Comparison of ENCODE assay signal across 15 mouse cellular contexts in the genomic region with DNA sequence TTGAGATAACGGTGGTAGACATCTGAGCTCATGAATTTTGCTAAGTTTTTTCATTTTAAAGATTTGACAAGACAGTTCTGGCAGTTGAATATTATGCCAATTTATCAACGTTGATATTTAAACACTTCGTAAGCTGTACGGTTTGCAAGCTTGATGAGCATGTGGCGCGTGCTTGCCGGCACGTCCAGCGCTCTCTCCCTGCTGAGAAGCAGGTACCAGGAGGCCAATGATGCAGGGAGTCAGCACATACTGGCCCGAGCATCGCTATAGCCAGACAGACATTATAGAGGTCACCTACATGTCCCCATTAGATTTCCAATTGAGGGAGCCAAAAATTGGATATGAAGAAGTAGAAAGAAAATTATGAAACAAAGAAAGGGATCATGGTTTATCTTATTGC. TPM values are rescaled to one million over a fixed set of nuclear protein-coding genes. Genes with fewer than 3 reads are reported as not detected.
DNase-seq lines count a peak whose midpoint lies in the region; ATAC-seq and TF ChIP-seq lines count a peak whose summit lies in the region.
"Had no signal": no experiment of that assay in that cellular context is flagged by ENCODE, and none has a peak within 500 bp of the region (broad histone marks: within the 10 kb centered on the region; RNA-seq: fewer than 3 reads in every experiment).

No protein-coding gene starts in this region.

- H3K9me3 ChIP-seq in heart, embryonic 13.5 days: no peaks in the 10 kb centered on the region
- no peaks in the 10 kb centered on the region for H3K9me3 ChIP-seq in heart, postnatal 0 days (replicated peaks; ENCODE audit: control insufficient read depth, low read length)
- no peaks in the 10 kb centered on the region for H3K9me3 ChIP-seq in stomach, embryonic 14.5 days (ENCODE audit: control insufficient read depth, low read depth, low read length)
- no peaks in the 10 kb centered on the region for H3K9me3 ChIP-seq in midbrain, embryonic 13.5 days
- H3K9me3 ChIP-seq: hindbrain, embryonic 15.5 days; liver, embryonic 15.5 days; midbrain, embryonic 15.5 days had no signal

- peaks cover 14% of the 10 kb centered on the region; the same call in 1 of the 2 replicates for H3K79me2 ChIP-seq in liver, adult 2 months (ENCODE audit: control insufficient read depth, insufficient read depth, low read length)

- no peak for TF ChIP-seq POLR2A in liver, adult 2 months (IDR thresholded peaks at IDR 0.05; ENCODE audit: extremely low read depth, insufficient read depth, low read length)

- peaks cover 44% of the 10 kb centered on the region for H3K4me1 ChIP-seq in heart, embryonic 13.5 days
- peaks cover 21% of the 10 kb centered on the region for H3K4me1 ChIP-seq in liver, adult 2 months (ENCODE audit: control insufficient read depth, insufficient read depth, low read length)
- peaks cover 6% of the 10 kb centered on the region; the same call in 1 of the 2 replicates for H3K4me1 ChIP-seq in heart, postnatal 0 days (ENCODE audit: control insufficient read depth, insufficient read depth)
- peaks cover 4% of the 10 kb centered on the region; the same call in 1 of the 2 replicates for H3K4me1 ChIP-seq in stomach, embryonic 14.5 days (ENCODE audit: control insufficient read depth, insufficient read depth, low read length)
- peaks cover 10% of the 10 kb centered on the region; the same call in 1 of the 2 replicates for H3K4me1 ChIP-seq in midbrain, embryonic 13.5 days (replicated peaks)
- H3K4me1 ChIP-seq: hindbrain, embryonic 15.5 days had no signal

- peak overlapping the region; percentile 77 for H3K9ac ChIP-seq in heart, embryonic 13.5 days
- H3K9ac ChIP-seq in liver, adult 2 months (ENCODE audit: low read depth, low read length): peak overlapping the region; percentile 41
- peak overlapping the region; percentile 69 for H3K9ac ChIP-seq in heart, postnatal 0 days (replicated peaks; ENCODE audit: low read depth, low read length)
- H3K9ac ChIP-seq in stomach, embryonic 14.5 days (replicated peaks; ENCODE audit: low read depth, low read length): no peak overlapping the region
- H3K9ac ChIP-seq in midbrain, embryonic 13.5 days (replicated peaks): no peak overlapping the region
- H3K9ac ChIP-seq: hindbrain, embryonic 15.5 days; liver, embryonic 15.5 days; midbrain, embryonic 15.5 days had no signal

- WGBS in heart, embryonic 13.5 days: 47% methylated on average over 11 of the region's 11 CpGs
- 42% methylated on average over 11 of the region's 11 CpGs for WGBS in liver, adult 2 months
- WGBS in heart, postnatal 0 days: 36% methylated on average over 11 of the region's 11 CpGs
- WGBS in stomach, embryonic 14.5 days: 71% methylated on average over 11 of the region's 11 CpGs
- WGBS in midbrain, embryonic 13.5 days: 84% methylated on average over 11 of the region's 11 CpGs

- no peak for DNase-seq in heart, postnatal 4 days
- DNase-seq in liver, adult 2 months (ENCODE audit: extremely low read depth, low read depth, low spot score): no peak
- DNase-seq in liver (no peak), MN1 (ENCODE audit: low spot score) (no peak)
- DNase-seq in heart, postnatal 0 days (ENCODE audit: low spot score): no peak
- DNase-seq: cerebellum, adult 11 months; thymus, adult 2 months had no signal

- ATAC-seq in heart, embryonic 13.5 days (ENCODE audit: extremely low read depth, insufficient number of reproducible peaks, low FRiP score, low TSS enrichment): no peak
- ATAC-seq in heart, postnatal 0 days (ENCODE audit: insufficient read depth, low read depth): no peak
- ATAC-seq in stomach, embryonic 14.5 days (ENCODE audit: insufficient number of reproducible peaks, insufficient read depth, low FRiP score, low read depth): no peak
- ATAC-seq in midbrain, embryonic 13.5 days: no peak
- ATAC-seq: midbrain, embryonic 15.5 days had no signal

- peak overlapping the region; percentile 56 for H3K4me3 ChIP-seq in heart, embryonic 13.5 days
- peak overlapping the region; percentile 58 for H3K4me3 ChIP-seq in liver, adult 2 months (ENCODE audit: insufficient read depth, low read depth, low read length)
- peak overlapping the region; percentile 63 for H3K4me3 ChIP-seq in heart, postnatal 0 days (ENCODE audit: low read depth, low read length)
- no peak overlapping the region; the same call in 1 of the 2 replicates for H3K4me3 ChIP-seq in stomach, embryonic 14.5 days (ENCODE audit: low read depth, low read length)
- no peak overlapping the region for H3K4me3 ChIP-seq in midbrain, embryonic 13.5 days (replicated peaks)
- H3K4me3 ChIP-seq: hindbrain, embryonic 15.5 days; megakaryocyte, embryonic 14.5 days; midbrain, embryonic 15.5 days; myocyte had no signal

- no peaks in the 10 kb centered on the region for H3K36me3 ChIP-seq in heart, embryonic 13.5 days
- H3K36me3 ChIP-seq in liver, adult 2 months (ENCODE audit: control insufficient read depth, insufficient read depth, low read length): no peaks in the 10 kb centered on the region
- no peaks in the 10 kb centered on the region for H3K36me3 ChIP-seq in heart, postnatal 0 days (replicated peaks; ENCODE audit: control insufficient read depth, insufficient read depth, low read length)
- no peaks in the 10 kb centered on the region for H3K36me3 ChIP-seq in stomach, embryonic 14.5 days (ENCODE audit: control insufficient read depth, insufficient read depth, low read length)
- no peaks in the 10 kb centered on the region for H3K36me3 ChIP-seq in midbrain, embryonic 13.5 days
- H3K36me3 ChIP-seq: hindbrain, embryonic 15.5 days; liver, embryonic 15.5 days; midbrain, embryonic 15.5 days had no signal

- peak overlapping the region; percentile 63 for H3K4me2 ChIP-seq in heart, embryonic 13.5 days
- H3K4me2 ChIP-seq in heart, postnatal 0 days (ENCODE audit: low read depth, low read length): peak overlapping the region; percentile 65
- H3K4me2 ChIP-seq in stomach, embryonic 14.5 days (replicated peaks; ENCODE audit: low read depth, low read length): peak overlapping the region; percentile 40; the same call in 1 of the 2 replicates
- H3K4me2 ChIP-seq in midbrain, embryonic 13.5 days (replicated peaks): no peak overlapping the region
- H3K4me2 ChIP-seq: midbrain, embryonic 15.5 days had no signal

- no peak for TF ChIP-seq CTCF in liver, adult 2 months (IDR thresholded peaks at IDR 0.05; ENCODE audit: low read depth, low read length)
- no peak for TF ChIP-seq CTCF in heart, postnatal 0 days (IDR thresholded peaks at IDR 0.05; ENCODE audit: low read depth)

- TF ChIP-seq EP300 in heart, postnatal 0 days (IDR thresholded peaks at IDR 0.05; ENCODE audit: low read depth): no peak

- H3K27me3 ChIP-seq in heart, embryonic 13.5 days (replicated peaks): no peaks in the 10 kb centered on the region
- H3K27me3 ChIP-seq in liver, adult 2 months (ENCODE audit: control insufficient read depth, insufficient read depth, low read length): no peaks in the 10 kb centered on the region
- H3K27me3 ChIP-seq in heart, postnatal 0 days (ENCODE audit: control insufficient read depth, insufficient read depth, low read length): no peaks in the 10 kb centered on the region
- H3K27me3 ChIP-seq in stomach, embryonic 14.5 days (ENCODE audit: control insufficient read depth, insufficient read depth, low read length): no peaks in the 10 kb centered on the region
- no peaks in the 10 kb centered on the region for H3K27me3 ChIP-seq in midbrain, embryonic 13.5 days
- H3K27me3 ChIP-seq: hindbrain, embryonic 15.5 days; liver, embryonic 15.5 days; midbrain, embryonic 15.5 days had no signal

- H3K27ac ChIP-seq in heart, embryonic 13.5 days (replicated peaks): peak overlapping the region; percentile 92
- H3K27ac ChIP-seq in liver, adult 2 months (replicated peaks; ENCODE audit: insufficient read depth, low read depth, low read length): no peak overlapping the region
- peak overlapping the region; percentile 95 for H3K27ac ChIP-seq in heart, postnatal 0 days (ENCODE audit: low read depth)
- no peak overlapping the region for H3K27ac ChIP-seq in stomach, embryonic 14.5 days (ENCODE audit: low read length)
- no peak overlapping the region for H3K27ac ChIP-seq in midbrain, embryonic 13.5 days
- H3K27ac ChIP-seq: hindbrain, embryonic 15.5 days; midbrain, embryonic 15.5 days had no signal

RNA-seq across cellular contexts. Expression of gene Zfp622, which starts 42.7 kb away (rescaled TPM):
- 16.4 and 20.9 TPM in 2 replicates for polyA plus RNA-seq in heart, embryonic 13.5 days (2015; fragmentation: Nextera tagmentation; extraction: Ambion mirVana)
- total RNA-seq in heart, postnatal 4 days (2021): 10 to 100 TPM; 21.7 to 22.0 TPM
- total RNA-seq in liver, adult 2 months (2014; rRNA removed): 15.4 and 16.4 TPM in 2 replicates
- 12.2 and 12.8 TPM in 2 replicates for polyA plus RNA-seq in liver, adult 2 months (2012; rRNA removed)
- 9.2 and 16.9 TPM in 2 replicates for total RNA-seq in heart, postnatal 0 days (2014; rRNA removed; ENCODE audit: low replicate concordance)
- polyA plus RNA-seq in heart, postnatal 0 days (2015; fragmentation: Nextera tagmentation; extraction: Ambion mirVana): 10.1 and 11.0 TPM in 2 replicates
- polyA plus RNA-seq in stomach, embryonic 14.5 days (2014; fragmentation: Nextera tagmentation; extraction: Ambion mirVana): 26.7 and 32.9 TPM in 2 replicates
- 29.9 and 35.4 TPM in 2 replicates for polyA plus RNA-seq in midbrain, embryonic 13.5 days (2015; fragmentation: Nextera tagmentation; extraction: Ambion mirVana)

Comparison
In these comparisons a context has a peak if more than half of its experiments do, and no peak if none do; other contexts are left out.
1. H3K27ac ChIP-seq: peak in heart, embryonic 13.5 days (single experiment) and heart, postnatal 0 days (single experiment); none in liver, adult 2 months (single experiment), stomach, embryonic 14.5 days (single experiment) and midbrain, embryonic 13.5 days (single experiment).
2. H3K4me3 ChIP-seq: peak in heart, embryonic 13.5 days (single experiment), liver, adult 2 months (single experiment) and heart, postnatal 0 days (single experiment); none in stomach, embryonic 14.5 days (single experiment) and midbrain, embryonic 13.5 days (single experiment).
3. H3K9ac ChIP-seq: peak in heart, embryonic 13.5 days (single experiment), liver, adult 2 months (single experiment) and heart, postnatal 0 days (single experiment); none in stomach, embryonic 14.5 days (single experiment) and midbrain, embryonic 13.5 days (single experiment).